Mouse (Mus musculus): ENCODE results near the gene Cldn7.
"Not testable (repeated sequence)": the region's sequence is repeated elsewhere in the genome, so short reads cannot be mapped to it uniquely, and the experiment has no call there.

- TF ChIP-seq CTCF (IDR thresholded peaks at IDR 0.05; ENCODE audit: low read depth, low read length); POLR2A (IDR thresholded peaks at IDR 0.05; ENCODE audit: insufficient read depth, low read length): not testable (repeated sequence)
These were observed 9.0 kb upstream of the Cldn7 start for GRCm38 (mm10) chr11:69955618-69956017.

Measured in ES-Bruce4 (cell line).